Mouse (Mus musculus): ENCODE measurements around the gene Sbk2. TPM values are rescaled to one million over a fixed set of nuclear protein-coding genes. Genes with fewer than 3 reads are reported as not detected.

The Sbk2 gene
- total RNA-seq, 1 experiment from 2014 or later: not detected

DNA sequence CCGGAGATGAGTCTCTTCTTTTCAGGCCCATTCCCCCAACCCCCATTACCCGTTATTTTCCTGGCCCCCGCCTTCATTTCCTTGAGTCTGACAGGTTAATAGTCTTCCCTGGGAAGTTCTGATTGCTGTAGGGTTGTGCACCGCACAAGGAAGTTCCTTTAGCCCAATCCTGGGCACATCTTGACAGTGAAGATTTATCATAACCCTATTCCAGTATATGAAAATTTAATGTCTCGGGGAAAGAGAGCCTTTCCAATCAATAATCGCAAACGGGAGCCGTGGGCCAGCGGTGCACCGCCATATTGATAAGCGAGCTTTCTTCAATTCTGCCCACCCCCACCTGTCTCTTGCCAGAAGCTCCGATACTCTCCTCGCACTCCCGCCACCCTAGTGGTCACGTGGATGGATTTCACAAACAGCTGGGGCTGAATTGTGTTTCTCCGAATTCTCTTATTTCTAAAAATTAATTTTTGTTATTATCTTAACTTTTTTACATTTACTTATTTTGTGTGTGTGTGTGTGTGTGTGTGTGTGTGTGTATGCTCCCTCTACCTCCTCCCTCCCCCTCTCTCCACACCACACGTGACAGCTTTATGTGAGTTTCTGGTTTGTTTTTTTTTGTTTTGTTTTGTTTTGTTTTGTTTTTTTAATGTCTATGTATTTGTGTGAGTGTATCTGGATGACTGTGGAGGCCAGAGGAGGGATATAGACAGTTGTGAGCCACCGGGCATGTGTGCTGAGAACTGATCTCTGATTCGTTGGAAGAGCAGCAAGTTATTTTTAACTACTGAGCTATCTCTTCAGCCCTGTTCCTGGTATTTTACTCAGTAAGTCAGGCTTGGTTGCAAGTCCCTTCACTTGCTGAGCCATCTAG lies 64.3 kb downstream of the Sbk2 start:
- ATAC-seq (replicated peaks; ENCODE audit: low read depth, poor library complexity, severe bottlenecking): peak; percentile 61

DNA sequence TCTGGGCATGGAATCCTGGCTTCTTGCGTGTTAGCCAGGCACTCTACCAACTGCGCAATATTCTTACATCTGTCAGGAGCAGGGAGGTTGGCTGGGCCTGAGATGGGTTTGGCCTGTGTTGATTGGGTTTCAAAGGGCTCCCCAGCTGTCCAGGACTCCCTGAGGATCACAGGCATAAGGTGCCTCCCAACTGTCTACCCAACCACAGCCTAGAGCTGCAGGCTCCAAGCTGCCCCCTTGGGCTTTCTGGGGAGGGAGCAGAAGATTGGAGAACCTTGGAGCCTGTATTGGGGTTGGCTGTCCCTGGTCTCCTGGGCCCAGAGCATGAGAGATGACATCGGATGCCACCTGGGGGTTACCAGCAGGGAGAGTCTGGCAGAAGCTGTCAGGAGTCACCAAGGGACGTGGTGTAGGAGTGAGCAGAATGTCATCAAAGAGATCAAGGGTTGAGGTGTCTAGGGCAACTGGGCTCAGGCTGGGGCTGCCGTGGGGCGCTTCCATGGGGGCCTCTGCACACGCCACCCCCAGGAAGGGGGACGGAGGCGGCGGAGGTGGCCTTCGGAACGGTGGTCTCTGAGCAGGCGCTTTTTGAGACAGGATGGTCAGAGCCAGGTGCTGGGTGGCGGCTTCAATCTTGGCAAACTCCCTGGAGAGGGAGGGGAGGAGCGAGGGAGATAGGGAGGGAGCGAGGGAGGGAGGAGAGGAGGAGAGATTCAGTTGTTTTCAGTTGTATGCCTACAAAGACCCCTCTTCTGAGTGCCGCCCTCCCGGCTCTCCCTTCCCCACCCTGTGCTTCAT lies 65.2 kb downstream of the Sbk2 start:
- no peak; the same call in 1 of the 2 replicates for ATAC-seq (replicated peaks; ENCODE audit: low read depth, poor library complexity, severe bottlenecking)

DNA sequence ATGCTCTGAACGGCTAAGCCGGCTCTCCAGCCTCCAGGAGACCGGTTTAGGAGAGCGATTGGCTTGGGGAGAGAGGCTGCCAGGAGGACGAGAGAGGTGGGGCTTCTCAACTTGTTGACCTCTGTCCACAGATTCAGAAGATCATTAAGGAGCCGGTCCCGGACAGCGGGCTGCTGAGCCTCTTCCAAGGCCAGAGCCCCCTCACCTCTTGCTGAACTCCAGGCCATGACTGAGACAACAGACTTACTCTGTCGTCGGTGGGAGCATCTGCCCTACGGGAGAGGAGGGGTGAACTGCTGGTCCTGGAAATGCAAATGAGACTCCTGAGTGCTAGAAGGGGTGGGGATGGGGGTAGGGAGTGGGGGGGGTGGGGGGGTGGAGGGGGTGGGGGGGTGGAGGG lies 69.0 kb downstream of the Sbk2 start:
- no peak for ATAC-seq (replicated peaks; ENCODE audit: low read depth, poor library complexity, severe bottlenecking)

Other genes starting within 250 kb of the Sbk2 start
- 6.6 and 8.3 TPM in 2 replicates for gene Tmem150b, start 239.2 kb downstream of the Sbk2 start, total RNA-seq (2017)
- 33.0 and 37.9 TPM in 2 replicates for gene Kmt5c, start 224.3 kb downstream of the Sbk2 start, total RNA-seq (2017)
- gene Cox6b2, start 211.3 kb downstream of the Sbk2 start, total RNA-seq (2017): 63.5 and 74.7 TPM in 2 replicates
- not detected in 2 replicates for gene Fam71e2, start 193.1 kb downstream of the Sbk2 start, total RNA-seq (2017)
- 0.59 TPM in 1 of 2 replicates, not detected in the other for gene Il11, start 181.5 kb downstream of the Sbk2 start, total RNA-seq (2017)
- not detected in 2 replicates for gene Tmem190, start 181.5 kb downstream of the Sbk2 start, total RNA-seq (2017)
- 7.0 and 8.4 TPM in 2 replicates for gene Tmem238, start 174.8 kb downstream of the Sbk2 start, total RNA-seq (2017)
- gene Rpl28, start 171.5 kb downstream of the Sbk2 start, total RNA-seq (2017): 690 and 777 TPM in 2 replicates
- 190 and 203 TPM in 2 replicates for gene Ube2s, start 151.8 kb downstream of the Sbk2 start, total RNA-seq (2017)
- 0.05 TPM in 2 replicates for gene Shisa7, start 119.7 kb downstream of the Sbk2 start, total RNA-seq (2017)
- gene Isoc2b, start 94.1 kb downstream of the Sbk2 start, total RNA-seq (2017): 8.0 and 70.9 TPM in 2 replicates
- gene Isoc2a, start 87.3 kb downstream of the Sbk2 start, total RNA-seq (2017): 3.8 and 6.5 TPM in 2 replicates
- gene Gm36210, start 57.9 kb downstream of the Sbk2 start, total RNA-seq (2017): not detected in 2 replicates
- 2.4 and 3.2 TPM in 2 replicates for gene Zfp628, start 49.2 kb downstream of the Sbk2 start, total RNA-seq (2017)
- gene Nat14, start 42.4 kb downstream of the Sbk2 start, total RNA-seq (2017): 0.32 TPM in 1 of 2 replicates, not detected in the other
- gene Ssc5d, start 38.6 kb downstream of the Sbk2 start, total RNA-seq (2017): not detected in 2 replicates
- 0.19 TPM in 1 of 2 replicates, not detected in the other for gene Sbk3, start 6.8 kb upstream of the Sbk2 start, total RNA-seq (2017)
- gene Zfp579, start 31.8 kb upstream of the Sbk2 start, total RNA-seq (2017): 4.1 and 8.3 TPM in 2 replicates
- 2.2 and 7.4 TPM in 2 replicates for gene Zfp524, start 50.0 kb upstream of the Sbk2 start, total RNA-seq (2017)
- 20.0 and 21.1 TPM in 2 replicates for gene Fiz1, start 50.3 kb upstream of the Sbk2 start, total RNA-seq (2017)
- not detected in 2 replicates for gene Gm44973, start 51.1 kb upstream of the Sbk2 start, total RNA-seq (2017)
- 9.5 and 14.3 TPM in 2 replicates for gene Zfp865, start 56.0 kb upstream of the Sbk2 start, total RNA-seq (2017)
- gene Ccdc106, start 56.1 kb upstream of the Sbk2 start, total RNA-seq (2017): 0.14 and 1.1 TPM in 2 replicates
- 2.5 TPM in 1 of 2 replicates, not detected in the other for gene 4632433K11Rik, start 69.7 kb upstream of the Sbk2 start, total RNA-seq (2017)
- 2.7 and 2.9 TPM in 2 replicates for gene Zfp784, start 74.0 kb upstream of the Sbk2 start, total RNA-seq (2017)
- 1.8 and 3.6 TPM in 2 replicates for gene Zfp580, start 87.1 kb upstream of the Sbk2 start, total RNA-seq (2017)
- 220 and 260 TPM in 2 replicates for gene U2af2, start 97.7 kb upstream of the Sbk2 start, total RNA-seq (2017)
- 42.9 and 53.0 TPM in 2 replicates for gene Epn1, start 115.8 kb upstream of the Sbk2 start, total RNA-seq (2017)
- not detected in 2 replicates for gene Rfpl4, start 152.5 kb upstream of the Sbk2 start, total RNA-seq (2017)
- gene Rasl2-9, start 161.5 kb upstream of the Sbk2 start, total RNA-seq (2017): not detected in 2 replicates
- not detected in 2 replicates for gene Vmn1r55, start 185.3 kb upstream of the Sbk2 start, total RNA-seq (2017)
- gene Vmn1r56, start 232.3 kb upstream of the Sbk2 start, total RNA-seq (2017): not detected in 2 replicates

Measured in common myeloid progenitor, adult 5-6 weeks (primary cell).